Comparison of ENCODE assay signal across 9 mouse cellular contexts in genomic region chr11:4261969-4262368, GRCm38 (mm10). TPM values are rescaled to one million over a fixed set of nuclear protein-coding genes. Genes with fewer than 3 reads are reported as not detected.
A peak's percentile ranks its signal among the peaks of the same experiment; 100 is the strongest.
DNase-seq lines count a peak whose midpoint lies in the region; ATAC-seq and TF ChIP-seq lines count a peak whose summit lies in the region.
"Had no signal": no experiment of that assay in that cellular context is flagged by ENCODE, and none has a peak within 500 bp of the region (broad histone marks: within the 10 kb centered on the region; RNA-seq: fewer than 3 reads in every experiment).

No protein-coding gene starts in this region.

- no peak overlapping the region for H3K4me2 ChIP-seq in hindbrain, embryonic 14.5 days (replicated peaks)
- H3K4me2 ChIP-seq in hindbrain, embryonic 12.5 days (replicated peaks), result no peak overlapping the region
- H3K4me2 ChIP-seq in hindbrain, postnatal 0 days (ENCODE audit: low read depth, low read length), result no peak overlapping the region
- H3K4me2 ChIP-seq in stomach, postnatal 0 days (replicated peaks; ENCODE audit: low read depth), result no peak overlapping the region

- peaks cover 24% of the 10 kb centered on the region for H3K27me3 ChIP-seq in hindbrain, embryonic 14.5 days (ENCODE audit: control insufficient read depth, insufficient read depth, low read length)
- peaks cover 38% of the 10 kb centered on the region for H3K27me3 ChIP-seq in hindbrain, embryonic 12.5 days
- peaks cover 2% of the 10 kb centered on the region; the same call in 1 of the 2 replicates for H3K27me3 ChIP-seq in thymus, adult 2 months (ENCODE audit: control insufficient read depth, insufficient read depth, low read length)
- H3K27me3 ChIP-seq in hindbrain, postnatal 0 days (ENCODE audit: insufficient read depth, low read length), result peaks cover 13% of the 10 kb centered on the region; the same call in 1 of the 2 replicates
- H3K27me3 ChIP-seq in stomach, postnatal 0 days (ENCODE audit: control insufficient read depth, insufficient read depth, low read length), result no peaks in the 10 kb centered on the region

- no peaks in the 10 kb centered on the region for H3K9me3 ChIP-seq in hindbrain, embryonic 14.5 days (ENCODE audit: control insufficient read depth, low read length)
- H3K9me3 ChIP-seq in hindbrain, embryonic 12.5 days (replicated peaks), result no peaks in the 10 kb centered on the region
- no peaks in the 10 kb centered on the region for H3K9me3 ChIP-seq in hindbrain, postnatal 0 days (ENCODE audit: low read length)
- H3K9me3 ChIP-seq in stomach, postnatal 0 days (ENCODE audit: control insufficient read depth, low read length), result no peaks in the 10 kb centered on the region

- H3K4me1 ChIP-seq in hindbrain, embryonic 14.5 days (replicated peaks; ENCODE audit: control insufficient read depth, insufficient read depth, low read length), result 0 out of 2 replicates have a peak, but pooled peaks cover 3% of the 10 kb centered on the region
- H3K4me1 ChIP-seq in hindbrain, embryonic 12.5 days, result peaks cover 29% of the 10 kb centered on the region
- peaks cover 37% of the 10 kb centered on the region for H3K4me1 ChIP-seq in thymus, adult 2 months (replicated peaks; ENCODE audit: control insufficient read depth, insufficient read depth, low read length)
- peaks cover 13% of the 10 kb centered on the region; the same call in 1 of the 2 replicates for H3K4me1 ChIP-seq in hindbrain, postnatal 0 days (ENCODE audit: insufficient read depth, low read length)
- H3K4me1 ChIP-seq in stomach, postnatal 0 days (replicated peaks; ENCODE audit: control insufficient read depth, insufficient read depth), result peaks cover 21% of the 10 kb centered on the region

- no peak overlapping the region for H3K27ac ChIP-seq in hindbrain, embryonic 14.5 days
- H3K27ac ChIP-seq in hindbrain, embryonic 12.5 days, result no peak overlapping the region
- H3K27ac ChIP-seq in thymus, adult 2 months (ENCODE audit: control insufficient read depth, insufficient read depth, low read length), result no peak overlapping the region
- no peak overlapping the region for H3K27ac ChIP-seq in hindbrain, postnatal 0 days
- H3K27ac ChIP-seq in stomach, postnatal 0 days (replicated peaks), result no peak overlapping the region
- H3K27ac ChIP-seq: liver, embryonic 14.5 days had no signal

- H3K9ac ChIP-seq in hindbrain, embryonic 14.5 days, result no peak overlapping the region
- no peak overlapping the region for H3K9ac ChIP-seq in hindbrain, embryonic 12.5 days
- no peak overlapping the region for H3K9ac ChIP-seq in hindbrain, postnatal 0 days (replicated peaks; ENCODE audit: low read length)
- H3K9ac ChIP-seq in stomach, postnatal 0 days (ENCODE audit: low read length), result no peak overlapping the region
- H3K9ac ChIP-seq: liver, embryonic 14.5 days had no signal

- no peaks in the 10 kb centered on the region for H3K36me3 ChIP-seq in hindbrain, embryonic 14.5 days (replicated peaks; ENCODE audit: control insufficient read depth, insufficient read depth)
- no peaks in the 10 kb centered on the region for H3K36me3 ChIP-seq in hindbrain, embryonic 12.5 days
- no peaks in the 10 kb centered on the region for H3K36me3 ChIP-seq in thymus, adult 2 months (ENCODE audit: control insufficient read depth, insufficient read depth, low read length)
- H3K36me3 ChIP-seq in hindbrain, postnatal 0 days (ENCODE audit: insufficient read depth, low read length), result no peaks in the 10 kb centered on the region
- H3K36me3 ChIP-seq in stomach, postnatal 0 days (ENCODE audit: control insufficient read depth, insufficient read depth, low read length), result no peaks in the 10 kb centered on the region

- no peak overlapping the region for H3K4me3 ChIP-seq in hindbrain, embryonic 14.5 days (replicated peaks; ENCODE audit: low read length)
- no peak overlapping the region for H3K4me3 ChIP-seq in hindbrain, embryonic 12.5 days
- no peak overlapping the region for H3K4me3 ChIP-seq in thymus, adult 2 months (ENCODE audit: control insufficient read depth, insufficient read depth, low read length)
- H3K4me3 ChIP-seq in hindbrain, postnatal 0 days (ENCODE audit: low read length), result no peak overlapping the region
- H3K4me3 ChIP-seq in stomach, postnatal 0 days (ENCODE audit: low read depth, low read length), result no peak overlapping the region

- TF ChIP-seq EP300 in stomach, postnatal 0 days (optimal IDR thresholded peaks at IDR 0.05), result no peak

- ATAC-seq in hindbrain, embryonic 14.5 days (ENCODE audit: low FRiP score), result no peak
- no peak for ATAC-seq in hindbrain, embryonic 12.5 days (ENCODE audit: low FRiP score)
- peak; percentile 52 for ATAC-seq in hindbrain, postnatal 0 days
- ATAC-seq in stomach, postnatal 0 days (ENCODE audit: low FRiP score, low TSS enrichment), result no peak

- TF ChIP-seq CTCF in thymus, adult 2 months (IDR thresholded peaks at IDR 0.05; ENCODE audit: borderline replicate concordance, control insufficient read depth, extremely low read depth, insufficient read depth, low read length, poor library complexity), result no peak
- TF ChIP-seq CTCF in hindbrain, postnatal 0 days (IDR thresholded peaks at IDR 0.05; ENCODE audit: low read depth), result peak; percentile 70
- peak; percentile 53 for TF ChIP-seq CTCF in stomach, postnatal 0 days (IDR thresholded peaks at IDR 0.05; ENCODE audit: low read depth)

- peak; percentile 57 for DNase-seq in hindbrain, embryonic 14.5 days (ENCODE audit: low spot score)
- peak; percentile 44 for DNase-seq in thymus, postnatal 4 days
- DNase-seq in thymus, adult 2 months, result no peak
- DNase-seq in hindbrain, postnatal 0 days (ENCODE audit: low spot score), result peak; percentile 87
- DNase-seq in stomach, postnatal 0 days (ENCODE audit: low spot score), result no peak
- no peak for DNase-seq in left cerebral cortex, adult 8-10 months (ENCODE audit: low spot score in 2 of 2)
- DNase-seq in cerebellum, adult 9-11 months, result no peak

- WGBS in hindbrain, embryonic 14.5 days, result 27% methylated on average over 5 of the region's 5 CpGs
- WGBS in hindbrain, embryonic 12.5 days, result 40% methylated on average over 5 of the region's 5 CpGs
- 11% methylated on average over 5 of the region's 5 CpGs for WGBS in thymus, adult 2 months
- 25% methylated on average over 5 of the region's 5 CpGs for WGBS in hindbrain, postnatal 0 days
- WGBS in stomach, postnatal 0 days, result 35% methylated on average over 5 of the region's 5 CpGs

- TF ChIP-seq POLR2A in thymus, adult 2 months (IDR thresholded peaks at IDR 0.05; ENCODE audit: control insufficient read depth, extremely low read depth, insufficient read depth, low read length, poor library complexity), result no peak

RNA-seq across cellular contexts. Expression of gene Lif, which starts 4.6 kb away (rescaled TPM):
- 0.29 TPM in 1 of 2 replicates, not detected in the other for polyA plus RNA-seq in hindbrain, embryonic 14.5 days (2014; fragmentation: Nextera tagmentation; extraction: Ambion mirVana)
- not detected in 2 replicates for polyA plus RNA-seq in hindbrain, embryonic 12.5 days (2016; fragmentation: Nextera tagmentation; extraction: Ambion mirVana)
- polyA plus RNA-seq in thymus, adult 2 months (2012; rRNA removed), result 1.7 and 2.2 TPM in 2 replicates
- 0.21 and 0.22 TPM in 2 replicates for total RNA-seq in hindbrain, postnatal 0 days (2014; rRNA removed)
- 0.08 and 0.10 TPM in 2 replicates for polyA plus RNA-seq in hindbrain, postnatal 0 days (2015; fragmentation: Nextera tagmentation; extraction: Ambion mirVana)
- polyA plus RNA-seq in stomach, postnatal 0 days (2015; fragmentation: Nextera tagmentation; extraction: Ambion mirVana), result 0.61 and 1.1 TPM in 2 replicates
- 1 to 10 TPM in 1 of 4 experiments, under 1 TPM in 3; 0.66 to 1.3 (median 0.94) TPM for total RNA-seq in left cerebral cortex, adult 8-10 months (2022)

RNA-seq across cellular contexts. Expression of gene Osm, which starts 25.7 kb away (rescaled TPM):
- polyA plus RNA-seq in hindbrain, embryonic 14.5 days (2014; fragmentation: Nextera tagmentation; extraction: Ambion mirVana), result not detected in 2 replicates
- polyA plus RNA-seq in hindbrain, embryonic 12.5 days (2016; fragmentation: Nextera tagmentation; extraction: Ambion mirVana), result not detected in 2 replicates
- polyA plus RNA-seq in thymus, adult 2 months (2012; rRNA removed), result 5.3 and 5.8 TPM in 2 replicates
- 0.40 TPM in 1 of 2 replicates, not detected in the other for total RNA-seq in hindbrain, postnatal 0 days (2014; rRNA removed)
- 0.08 TPM in 1 of 2 replicates, not detected in the other for polyA plus RNA-seq in hindbrain, postnatal 0 days (2015; fragmentation: Nextera tagmentation; extraction: Ambion mirVana)
- 0.05 and 0.11 TPM in 2 replicates for polyA plus RNA-seq in stomach, postnatal 0 days (2015; fragmentation: Nextera tagmentation; extraction: Ambion mirVana)
- total RNA-seq in left cerebral cortex, adult 8-10 months (2022), result under 1 TPM in 2 of 4 experiments, not detected in 2; 0.53 to 0.55 TPM

RNA-seq across cellular contexts. Expression of gene Castor1, which starts 43.9 kb away (rescaled TPM):
- polyA plus RNA-seq in hindbrain, embryonic 14.5 days (2014; fragmentation: Nextera tagmentation; extraction: Ambion mirVana), result 3.8 and 4.5 TPM in 2 replicates
- polyA plus RNA-seq in hindbrain, embryonic 12.5 days (2016; fragmentation: Nextera tagmentation; extraction: Ambion mirVana), result 3.1 and 3.6 TPM in 2 replicates
- polyA plus RNA-seq in thymus, adult 2 months (2012; rRNA removed), result 23.3 and 34.5 TPM in 2 replicates
- 20.6 and 20.7 TPM in 2 replicates for total RNA-seq in hindbrain, postnatal 0 days (2014; rRNA removed)
- 10.6 and 12.4 TPM in 2 replicates for polyA plus RNA-seq in hindbrain, postnatal 0 days (2015; fragmentation: Nextera tagmentation; extraction: Ambion mirVana)
- 9.6 and 9.7 TPM in 2 replicates for polyA plus RNA-seq in stomach, postnatal 0 days (2015; fragmentation: Nextera tagmentation; extraction: Ambion mirVana)
- 1 to 10 TPM; 3.1 to 5.9 (median 4.4) TPM for total RNA-seq in left cerebral cortex, adult 8-10 months (2022)

Comparison
In these comparisons a context has a peak if more than half of its experiments do, and no peak if none do; other contexts are left out.
1. DNase-seq: peak in hindbrain, embryonic 14.5 days (single experiment), thymus, postnatal 4 days (single experiment) and hindbrain, postnatal 0 days (single experiment); none in thymus, adult 2 months (single experiment), stomach, postnatal 0 days (single experiment), left cerebral cortex, adult 8-10 months (0 of 2) and cerebellum, adult 9-11 months (single experiment).